Mouse (Mus musculus): ENCODE data around the gene Apoa5.

Apoa5 gene

GRCm38 (mm10) chr9:46268343-46268873 is at the start of gene Apoa5:
TSS of gene Apoa5 (plus strand) at chr9:46268633.
- no peak for DNase-seq

- no peak for DNase-seq
These were observed 45.3 kb upstream of the Apoa5 start for GRCm38 (mm10) chr9:46223090-46223489.

- DNase-seq, result no peak
These were observed 44.3 kb upstream of the Apoa5 start for GRCm38 (mm10) chr9:46224101-46224500.

GRCm38 (mm10) chr9:46224945-46225660 is 43.3 kb upstream of the Apoa5 start:
- no peak for DNase-seq

- DNase-seq, result no peak
These were observed 41.3 kb upstream of the Apoa5 start for GRCm38 (mm10) chr9:46227064-46227614.

GRCm38 (mm10) chr9:46228491-46228890 is 39.9 kb upstream of the Apoa5 start, which contains the start of gene Apoa1:
TSS of gene Apoa1 (plus strand) at chr9:46228580.
- no peak for DNase-seq

GRCm38 (mm10) chr9:46229573-46230449 is 38.6 kb upstream of the Apoa5 start:
- peak; percentile 91 for DNase-seq

- no peak for DNase-seq
These were observed 37.9 kb upstream of the Apoa5 start for GRCm38 (mm10) chr9:46230450-46230975.

GRCm38 (mm10) chr9:46235196-46235595 is 33.2 kb upstream of the Apoa5 start:
- DNase-seq, result peak; percentile 49

- DNase-seq, result no peak
These were observed 33.0 kb upstream of the Apoa5 start, which contains the start of gene Apoc3 for GRCm38 (mm10) chr9:46235596-46235648. TSS of gene Apoc3 (minus strand) at chr9:46235636.

- DNase-seq, result no peak
These were observed 32.8 kb upstream of the Apoa5 start for GRCm38 (mm10) chr9:46235649-46236048.

GRCm38 (mm10) chr9:46238850-46239249 is 29.6 kb upstream of the Apoa5 start:
- no peak for DNase-seq

GRCm38 (mm10) chr9:46240526-46241153 is 27.8 kb upstream of the Apoa5 start, which contains the start of gene Apoa4:
TSS of gene Apoa4 (plus strand) at chr9:46240696.
- no peak for DNase-seq

- DNase-seq, result no peak
These were observed 26.6 kb upstream of the Apoa5 start for GRCm38 (mm10) chr9:46241818-46242217.

- DNase-seq, result no peak
These were observed 25.3 kb upstream of the Apoa5 start for GRCm38 (mm10) chr9:46243122-46243521.

GRCm38 (mm10) chr9:46243584-46243983 is 24.8 kb upstream of the Apoa5 start:
- no peak for DNase-seq

GRCm38 (mm10) chr9:46246752-46247324 is 21.6 kb upstream of the Apoa5 start:
- DNase-seq, result peak; percentile 68

GRCm38 (mm10) chr9:46256177-46256576 is 12.3 kb upstream of the Apoa5 start:
- no peak for DNase-seq

- no peak for DNase-seq
These were observed 11.6 kb upstream of the Apoa5 start for GRCm38 (mm10) chr9:46256658-46257385.

- no peak for DNase-seq
These were observed 10.9 kb upstream of the Apoa5 start for GRCm38 (mm10) chr9:46257546-46257945.

GRCm38 (mm10) chr9:46259111-46259510 is 9.3 kb upstream of the Apoa5 start:
- DNase-seq, result no peak

- DNase-seq, result no peak
These were observed 7.3 kb upstream of the Apoa5 start for GRCm38 (mm10) chr9:46261131-46261530.
